Mouse (Mus musculus) kidney, embryonic 16.5 days (tissue): ENCODE data around the gene Calhm1. TPM values are rescaled to one million over a fixed set of nuclear protein-coding genes. Genes with fewer than 3 reads are reported as not detected.
A peak's percentile ranks its signal among the peaks of the same experiment; 100 is the strongest.
"Not testable (repeated sequence)": the region's sequence is repeated elsewhere in the genome, so short reads cannot be mapped to it uniquely, and the experiment has no call there.

Source experiments
- ATAC-seq: fragments of 200-750 bp; cut with Nextera tagmentation; 2 replicates; pipeline ENCODE4 v1.8.0; 2017; ENCODE audit warnings: moderate TSS enrichment; ENCODE audit not compliant: low FRiP score, low TSS enrichment
- H3K27ac ChIP-seq: fragments of 300-500 bp; sonication (generic); 2 replicates; pipeline ENCODE4 v1.5.1; 2014; ENCODE audit warnings: low read length
- H3K27me3 ChIP-seq: fragments of 300-500 bp; sonication (generic); 2 replicates; pipeline ENCODE4 v1.6.1; 2014; ENCODE audit warnings: low read length, control low read depth, mixed read lengths; ENCODE audit not compliant: insufficient read depth
- H3K36me3 ChIP-seq: fragments of 300-500 bp; sonication (generic); 2 replicates; pipeline ENCODE4 v1.6.1; 2014; ENCODE audit warnings: low read length, control low read depth, mixed read lengths; ENCODE audit not compliant: insufficient read depth
- H3K4me1 ChIP-seq: fragments of 300-500 bp; sonication (generic); 2 replicates; pipeline ENCODE4 v1.6.1; 2014; ENCODE audit warnings: low read length, control low read depth, mixed read lengths; ENCODE audit not compliant: insufficient read depth
- H3K4me2 ChIP-seq: fragments of 300-500 bp; sonication (generic); replicated peaks from 2 replicates; pipeline ENCODE4 v1.6.1; 2014; ENCODE audit warnings: low read depth, low read length
- H3K4me3 ChIP-seq: fragments of 300-500 bp; sonication (generic); 2 replicates; pipeline ENCODE4 v1.5.1; 2014; ENCODE audit warnings: mild to moderate bottlenecking, low read length
- H3K9ac ChIP-seq: fragments of 300-500 bp; sonication (generic); replicated peaks from 2 replicates; pipeline ENCODE4 v1.6.1; 2014; ENCODE audit warnings: low read length
- H3K9me3 ChIP-seq: fragments of 300-500 bp; sonication (generic); 2 replicates; pipeline ENCODE4 v1.6.1; 2016; ENCODE audit warnings: low read length, control low read depth
- WGBS: fragments of 180-500 bp; shearing (Covaris S2); extraction: QIAGEN DNeasy Blood & Tissue Kit; methylation state at CpG from one replicate; pipeline ENCODE4 v1.1.7; 2014; 5-methylcytosine and 5-hydroxymethylcytosine counted together
- polyA plus RNA-seq: library from polyadenylated mRNA; unstranded; fragments of >200 nt; fragmentation: Nextera tagmentation; extraction: Ambion mirVana; gene quantifications from 2 replicates; pipeline ENCODE4 v1.2.1, GENCODE M21; 2015

The Calhm1 gene
- polyA plus RNA-seq, 1 experiment from 2014 or later: not detected

GRCm38 (mm10) chr19:47161669-47162068 lies 17.6 kb upstream of the Calhm1 start:
- no peaks in the 10 kb centered on the region for H3K9me3 ChIP-seq

GRCm38 (mm10) chr19:47157664-47158063 lies 13.6 kb upstream of the Calhm1 start, which contains the start of gene Calhm3:
Gene Calhm3 (minus strand): TSS chr19:47157764.
- WGBS: 81% methylated on average over 11 of the region's 11 CpGs
- no peaks in the 10 kb centered on the region for H3K9me3 ChIP-seq
- H3K27ac ChIP-seq: no peak within 1 kb of the TSS
- no peak within 1 kb of the TSS for H3K4me3 ChIP-seq
- H3K27me3 ChIP-seq: no peaks in the 10 kb centered on the region
- no peak within 1 kb of the TSS for H3K9ac ChIP-seq
- no peak within 1 kb of the TSS for H3K4me2 ChIP-seq
- H3K4me1 ChIP-seq: no peaks in the 10 kb centered on the region
- no peaks in the 10 kb centered on the region for H3K36me3 ChIP-seq
- ATAC-seq: no peak

More at GRCm38 (mm10) chr19:47161669-47162068, 17.6 kb upstream of the Calhm1 start:
- no peak for ATAC-seq
- Histone ChIP-seq H3K4me1 (no peaks in the 10 kb centered on the region), H3K9ac (no peak overlapping the region), H3K4me3 (no peak overlapping the region), H3K36me3 (no peaks in the 10 kb centered on the region), H3K4me2 (no peak overlapping the region), H3K27me3 (no peaks in the 10 kb centered on the region), H3K27ac (no peak overlapping the region)
- WGBS: 52% methylated on average over 3 of the region's 4 CpGs

GRCm38 (mm10) chr19:47153767-47154166 lies 9.7 kb upstream of the Calhm1 start:
- no peaks in the 10 kb centered on the region for H3K9me3 ChIP-seq
- peaks cover 6% of the 10 kb centered on the region; the same call in 1 of the 2 replicates for H3K4me1 ChIP-seq
- ATAC-seq: no peak
- no peak overlapping the region for H3K4me2 ChIP-seq
- H3K36me3 ChIP-seq: no peaks in the 10 kb centered on the region
- H3K9ac ChIP-seq: no peak overlapping the region
- no peak overlapping the region for H3K4me3 ChIP-seq
- WGBS: 81% methylated on average over 7 of the region's 7 CpGs
- H3K27ac ChIP-seq: no peak overlapping the region
- 0 out of 2 replicates have a peak, but pooled peaks cover 2% of the 10 kb centered on the region for H3K27me3 ChIP-seq

- H3K4me1 ChIP-seq: peaks cover 6% of the 10 kb centered on the region; the same call in 1 of the 2 replicates
- 0 out of 2 replicates have a peak, but pooled peaks cover 2% of the 10 kb centered on the region for H3K27me3 ChIP-seq
- peak overlapping the region; percentile 29 for H3K4me3 ChIP-seq
- 71% methylated on average over 12 of the region's 12 CpGs for WGBS
- H3K9ac ChIP-seq: no peak overlapping the region
- no peak overlapping the region for H3K27ac ChIP-seq
- no peaks in the 10 kb centered on the region for H3K9me3 ChIP-seq
- ATAC-seq: no peak
- H3K36me3 ChIP-seq: no peaks in the 10 kb centered on the region
- H3K4me2 ChIP-seq: peak overlapping the region; percentile 51
Measured at GRCm38 (mm10) chr19:47152062-47152369, 8.0 kb upstream of the Calhm1 start.

GRCm38 (mm10) chr19:47151332-47152061 lies 7.4 kb upstream of the Calhm1 start:
- Histone ChIP-seq H3K4me3 (peak overlapping the region; percentile 29), H3K9me3 (no peaks in the 10 kb centered on the region), H3K27me3 (0 out of 2 replicates have a peak, but pooled peaks cover 2% of the 10 kb centered on the region), H3K4me1 (peaks cover 6% of the 10 kb centered on the region; the same call in 1 of the 2 replicates), H3K9ac (no peak overlapping the region), H3K36me3 (no peaks in the 10 kb centered on the region), H3K4me2 (peak overlapping the region; percentile 51), H3K27ac (no peak overlapping the region)
- ATAC-seq: no peak
- 24% methylated on average over 32 of the region's 32 CpGs for WGBS

GRCm38 (mm10) chr19:47149854-47150253 lies 5.8 kb upstream of the Calhm1 start:
- H3K4me3 ChIP-seq: no peak overlapping the region
- H3K27me3 ChIP-seq: 0 out of 2 replicates have a peak, but pooled peaks cover 2% of the 10 kb centered on the region
- no peak overlapping the region for H3K27ac ChIP-seq
- WGBS: 9% methylated on average over 4 of the region's 4 CpGs
- no peak overlapping the region for H3K9ac ChIP-seq
- H3K4me2 ChIP-seq: no peak overlapping the region
- peaks cover 6% of the 10 kb centered on the region; the same call in 1 of the 2 replicates for H3K4me1 ChIP-seq
- no peak for ATAC-seq
- no peaks in the 10 kb centered on the region for H3K36me3 ChIP-seq
- H3K9me3 ChIP-seq: no peaks in the 10 kb centered on the region

- no peak overlapping the region for H3K4me2 ChIP-seq
- H3K36me3 ChIP-seq: no peaks in the 10 kb centered on the region
- no peaks in the 10 kb centered on the region for H3K9me3 ChIP-seq
- ATAC-seq: no peak
- no peak overlapping the region for H3K27ac ChIP-seq
- no peak overlapping the region for H3K9ac ChIP-seq
- no peak overlapping the region for H3K4me3 ChIP-seq
- H3K27me3 ChIP-seq: 0 out of 2 replicates have a peak, but pooled peaks cover 2% of the 10 kb centered on the region
- H3K4me1 ChIP-seq: peaks cover 6% of the 10 kb centered on the region; the same call in 1 of the 2 replicates
- WGBS: 63% methylated on average over 5 of the region's 5 CpGs
Measured at GRCm38 (mm10) chr19:47148267-47148847, 4.3 kb upstream of the Calhm1 start.

- no peaks in the 10 kb centered on the region for H3K27me3 ChIP-seq
- no peak overlapping the region for H3K4me2 ChIP-seq
- no peak overlapping the region for H3K27ac ChIP-seq
- H3K4me1 ChIP-seq: peaks cover 12% of the 10 kb centered on the region
- 73% methylated on average over 6 of the region's 6 CpGs for WGBS
- no peak overlapping the region for H3K9ac ChIP-seq
- H3K4me3 ChIP-seq: no peak overlapping the region
- no peak for ATAC-seq
- no peaks in the 10 kb centered on the region for H3K36me3 ChIP-seq
- H3K9me3 ChIP-seq: no peaks in the 10 kb centered on the region
Measured at GRCm38 (mm10) chr19:47142438-47142837, 1.6 kb downstream of the Calhm1 start.

- H3K4me3 ChIP-seq, ATAC-seq, H3K36me3 ChIP-seq: not testable (repeated sequence)
Measured at GRCm38 (mm10) chr19:47139611-47140010, 4.4 kb downstream of the Calhm1 start.

More at GRCm38 (mm10) chr19:47139611-47140010, 4.4 kb downstream of the Calhm1 start:
- H3K4me2 ChIP-seq, H3K9me3 ChIP-seq, H3K27ac ChIP-seq, H3K9ac ChIP-seq, H3K27me3 ChIP-seq: not testable (repeated sequence)
- H3K4me1 ChIP-seq: peaks cover 21% of the 10 kb centered on the region
- WGBS: 27% methylated on average over 7 of the region's 7 CpGs
